Mouse (Mus musculus) layer of hippocampus, postnatal 10 days (tissue): ENCODE data around the gene Spn. TPM values are rescaled to one million over a fixed set of nuclear protein-coding genes. Genes with fewer than 3 reads are reported as not detected.
A peak's percentile ranks its signal among the peaks of the same experiment; 100 is the strongest.

Experiments used
- DNase-seq, 2 experiments: peaks; one replicate each; pipeline ENCODE4 v3.0.0; 2021; ENCODE audit warnings: low spot score in 2 of 2
- total RNA-seq, 2 experiments: library from RNA; stranded (reverse); gene quantifications; 2 replicates each; pipeline ENCODE4 v1.2.3; 2021

Gene Spn
- total RNA-seq, 2 experiments from 2014 or later = 0.33 to 0.55 TPM

GRCm38 (mm10) chr7:127142214-127142613 lies 4.6 kb upstream of the Spn start:
- DNase-seq = no peak

- no peak for DNase-seq
Measured at GRCm38 (mm10) chr7:127140623-127141404, 3.2 kb upstream of the Spn start.

GRCm38 (mm10) chr7:127139562-127139961 lies 1.9 kb upstream of the Spn start:
- no peak for DNase-seq

GRCm38 (mm10) chr7:127139100-127139499 lies 1.5 kb upstream of the Spn start:
- DNase-seq = no peak

- no peak for DNase-seq
Measured at GRCm38 (mm10) chr7:127136181-127137071, 1.2 kb downstream of the Spn start.

GRCm38 (mm10) chr7:127134821-127135447 lies 2.7 kb downstream of the Spn start:
- DNase-seq = no peak

- DNase-seq = no peak
Measured at GRCm38 (mm10) chr7:127133125-127133524, 4.5 kb downstream of the Spn start.

- DNase-seq = peak; percentile 46 to 50
Measured at GRCm38 (mm10) chr7:127129638-127130037, 8.0 kb downstream of the Spn start.

- DNase-seq = no peak
Measured at GRCm38 (mm10) chr7:127121911-127122270, 15.7 kb downstream of the Spn start, which contains the start of gene Qprt. Qprt (minus strand) TSS chr7:127122226.

- DNase-seq = no peak
Measured at GRCm38 (mm10) chr7:127121061-127121910, 16.3 kb downstream of the Spn start.

- DNase-seq = no peak
Measured at GRCm38 (mm10) chr7:127118671-127119445, 18.8 kb downstream of the Spn start.

GRCm38 (mm10) chr7:127117948-127118347 lies 19.7 kb downstream of the Spn start:
- DNase-seq = no peak

- peak; percentile 46 to 48 for DNase-seq
Measured at GRCm38 (mm10) chr7:127116331-127116935, 21.2 kb downstream of the Spn start.

GRCm38 (mm10) chr7:127114920-127115319 lies 22.7 kb downstream of the Spn start:
- DNase-seq = no peak

GRCm38 (mm10) chr7:127113614-127114259 lies 23.9 kb downstream of the Spn start:
- no peak for DNase-seq

- DNase-seq = no peak
Measured at GRCm38 (mm10) chr7:127112921-127113597, 24.6 kb downstream of the Spn start.

- no peak for DNase-seq
Measured at GRCm38 (mm10) chr7:127112251-127112841, 25.3 kb downstream of the Spn start.

GRCm38 (mm10) chr7:127111461-127111860 lies 26.2 kb downstream of the Spn start:
- DNase-seq = peak; percentile 54 to 60
